Mouse (Mus musculus): ENCODE measurements around the gene AB124611.
A peak's percentile ranks its signal among the peaks of the same experiment; 100 is the strongest.
"Not testable (repeated sequence)": the region's sequence is repeated elsewhere in the genome, so short reads cannot be mapped to it uniquely, and the experiment has no call there.

Gene AB124611

DNA sequence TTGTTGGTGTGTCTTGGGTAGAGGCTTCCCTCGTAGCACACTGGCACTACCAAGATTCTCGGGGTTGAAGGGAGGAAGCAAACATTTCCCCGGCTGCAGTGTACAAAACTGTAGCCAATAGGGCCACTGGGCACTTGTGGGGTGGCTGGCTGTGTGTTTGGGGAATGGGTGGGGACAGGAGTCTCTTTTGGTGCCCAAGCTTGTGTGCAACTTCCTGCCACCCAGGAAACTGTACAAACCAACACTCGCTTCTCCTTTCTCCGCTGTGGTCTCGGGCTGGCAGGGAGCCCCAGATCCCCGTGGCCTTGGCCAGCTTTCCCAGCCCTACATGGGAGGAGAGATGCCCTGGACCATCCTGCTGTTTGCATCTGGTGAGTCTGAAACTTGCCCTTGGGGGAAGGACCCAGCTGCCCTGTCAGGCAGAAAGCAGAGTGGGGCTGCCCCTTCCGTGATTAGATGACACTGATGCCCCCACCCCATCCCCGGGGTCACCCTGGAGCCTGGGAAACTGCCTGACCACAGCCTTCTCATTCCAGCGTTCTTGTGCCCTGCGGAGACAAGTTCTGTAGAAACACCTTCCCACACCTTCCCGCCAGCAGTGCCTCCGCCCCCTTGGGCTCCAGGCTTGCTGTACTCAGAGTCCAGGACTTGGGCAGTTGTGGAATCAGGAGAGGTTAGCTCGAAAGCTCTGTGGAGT, at the start of gene AB124611:
AB124611 (plus strand) TSS at position 240 of the 697 bp plus-strand sequence.
- ATAC-seq (ENCODE audit: low TSS enrichment), result no peak

DNA sequence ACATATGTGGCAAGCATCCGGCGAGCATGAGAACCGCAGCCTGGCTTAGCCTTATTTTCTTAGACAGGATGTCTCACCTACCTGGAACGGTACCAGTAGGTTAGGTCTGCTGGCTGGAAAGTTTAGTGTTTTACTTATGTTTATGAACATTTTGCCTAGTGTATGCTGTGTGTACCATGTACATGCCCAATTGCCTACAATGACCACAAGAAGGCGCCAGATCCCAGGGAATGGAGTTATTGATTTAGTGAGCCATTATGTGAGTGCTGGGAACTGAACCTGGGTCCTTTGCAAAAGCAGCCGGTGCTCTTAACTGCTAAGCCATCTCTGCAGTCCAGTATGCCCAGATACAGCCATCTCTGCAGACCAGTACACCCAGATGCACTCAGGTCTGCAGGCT, 48.3 kb upstream of the AB124611 start:
- no peak for ATAC-seq (ENCODE audit: low TSS enrichment)

DNA sequence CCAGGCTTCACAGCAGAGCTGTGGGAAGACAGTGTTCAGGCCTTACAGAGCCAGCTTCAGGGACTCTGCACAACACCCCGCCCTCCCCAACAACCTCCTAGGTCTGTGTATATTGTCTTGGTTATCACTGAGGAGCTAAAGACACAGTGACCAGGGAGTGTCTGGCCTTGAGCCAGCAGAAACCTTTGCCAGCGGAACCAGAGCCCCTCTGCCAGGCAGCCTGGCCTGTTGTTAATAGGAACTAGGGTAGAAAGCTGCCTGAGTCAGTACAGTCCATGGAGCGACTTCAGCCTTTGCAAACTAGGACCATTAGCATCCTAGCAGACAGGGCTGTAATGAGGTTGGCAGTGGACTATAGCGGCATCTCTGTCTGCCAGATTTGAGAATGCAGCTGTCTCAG, 41.9 kb upstream of the AB124611 start:
- ATAC-seq (ENCODE audit: low TSS enrichment), result no peak

DNA sequence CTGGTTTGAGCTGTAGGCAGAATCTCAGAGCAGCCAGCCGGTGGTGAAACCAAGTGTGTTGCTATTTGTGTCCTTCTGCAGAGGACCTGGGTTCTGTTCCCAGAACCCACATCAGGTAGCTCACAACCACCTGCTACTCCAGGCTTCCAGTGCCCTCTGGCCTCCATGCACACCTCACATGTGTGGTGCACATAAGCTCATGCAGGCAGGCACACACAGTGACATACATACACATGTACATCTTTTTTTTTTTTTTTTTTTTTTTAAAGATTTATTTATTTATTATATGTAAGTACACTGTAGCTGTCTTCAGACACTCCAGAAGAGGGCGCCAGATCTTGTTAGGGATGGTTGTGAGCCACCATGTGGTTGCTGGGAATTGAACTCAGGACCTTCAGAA, 37.7 kb upstream of the AB124611 start:
- not testable (repeated sequence) for ATAC-seq (ENCODE audit: low TSS enrichment)

DNA sequence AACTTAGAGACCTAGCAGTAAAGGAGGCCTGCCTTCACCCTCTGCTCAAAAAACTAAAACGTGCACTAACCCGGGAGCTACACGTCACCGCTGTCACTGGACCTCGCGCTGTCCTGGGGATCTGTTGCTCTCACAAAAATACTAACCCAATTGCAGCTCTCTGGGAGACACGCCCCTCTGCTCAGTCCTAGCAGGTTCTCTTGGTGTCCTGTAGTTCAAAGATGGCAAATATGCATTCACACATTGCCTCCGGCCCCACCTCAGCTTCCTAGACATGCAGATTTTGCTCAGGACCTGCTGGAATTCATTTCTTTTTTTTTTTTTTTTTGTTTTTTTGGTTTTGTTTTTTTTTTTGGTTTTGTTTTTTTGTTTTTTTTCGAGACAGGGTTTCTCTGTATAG, 35.3 kb upstream of the AB124611 start:
- no peak for ATAC-seq (ENCODE audit: low TSS enrichment)

GRCm38 (mm10) chr9:21493907-21494306, 32.1 kb upstream of the AB124611 start:
- no peak for ATAC-seq (ENCODE audit: low TSS enrichment)

DNA sequence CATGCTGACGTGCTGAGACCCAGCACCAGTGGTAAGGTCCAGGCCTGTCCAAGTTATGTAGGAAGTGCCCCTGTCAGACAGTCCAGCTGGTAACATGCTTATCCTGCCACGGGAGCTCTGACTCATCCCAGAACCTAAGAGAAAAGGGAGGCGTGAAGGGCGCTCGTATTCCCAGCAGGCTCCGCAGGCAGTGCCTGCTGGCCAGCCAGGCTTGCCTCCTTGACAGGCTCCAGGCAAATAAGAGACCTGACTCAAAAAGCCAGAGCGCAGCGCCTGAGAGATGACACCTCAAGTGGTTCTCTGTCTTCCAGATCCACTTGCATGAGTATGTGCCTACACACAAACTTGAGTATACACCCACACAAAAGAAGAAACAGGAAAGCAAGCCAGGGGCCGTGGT, 31.2 kb upstream of the AB124611 start:
- ATAC-seq (ENCODE audit: low TSS enrichment), result peak; percentile 87

- ATAC-seq (ENCODE audit: low TSS enrichment), result no peak
These were observed 29.5 kb upstream of the AB124611 start for GRCm38 (mm10) chr9:21496308-21497049.

DNA sequence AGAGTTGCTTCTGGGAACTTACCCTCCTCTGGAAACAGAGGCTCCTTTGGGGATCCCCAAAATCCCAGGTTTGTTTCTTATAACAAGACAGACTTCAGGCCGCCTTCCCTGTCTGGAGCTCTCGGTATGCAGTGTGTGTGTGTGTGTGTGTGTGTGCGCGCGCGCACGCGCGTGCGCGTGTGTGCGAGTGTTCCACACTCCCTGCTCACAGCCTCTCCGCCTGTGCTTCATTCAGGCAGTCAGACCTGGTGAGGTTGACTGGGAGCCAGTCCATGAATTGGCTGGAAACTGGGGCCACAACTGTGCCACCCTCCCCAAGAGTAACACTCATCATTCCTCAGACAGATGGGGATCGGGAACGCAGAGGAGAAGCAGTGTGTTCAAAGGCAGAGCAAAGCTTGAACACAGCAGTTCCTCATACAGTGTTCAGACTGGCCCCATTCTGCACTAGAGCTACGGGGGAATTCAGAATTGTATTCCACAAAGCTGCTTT, 28.9 kb upstream of the AB124611 start:
- ATAC-seq (ENCODE audit: low TSS enrichment), result peak; percentile 53

GRCm38 (mm10) chr9:21497664-21498063, 28.3 kb upstream of the AB124611 start:
- ATAC-seq (ENCODE audit: low TSS enrichment), result no peak

GRCm38 (mm10) chr9:21498284-21498902, 27.6 kb upstream of the AB124611 start:
- ATAC-seq (ENCODE audit: low TSS enrichment), result no peak

- ATAC-seq (ENCODE audit: low TSS enrichment), result no peak
These were observed 22.6 kb upstream of the AB124611 start for GRCm38 (mm10) chr9:21503352-21503751.

GRCm38 (mm10) chr9:21505767-21506166, 20.2 kb upstream of the AB124611 start:
- no peak for ATAC-seq (ENCODE audit: low TSS enrichment)

GRCm38 (mm10) chr9:21507753-21508430, 18.1 kb upstream of the AB124611 start:
- ATAC-seq (ENCODE audit: low TSS enrichment), result no peak

GRCm38 (mm10) chr9:21508871-21509404, 17.0 kb upstream of the AB124611 start:
- ATAC-seq (ENCODE audit: low TSS enrichment), result no peak

DNA sequence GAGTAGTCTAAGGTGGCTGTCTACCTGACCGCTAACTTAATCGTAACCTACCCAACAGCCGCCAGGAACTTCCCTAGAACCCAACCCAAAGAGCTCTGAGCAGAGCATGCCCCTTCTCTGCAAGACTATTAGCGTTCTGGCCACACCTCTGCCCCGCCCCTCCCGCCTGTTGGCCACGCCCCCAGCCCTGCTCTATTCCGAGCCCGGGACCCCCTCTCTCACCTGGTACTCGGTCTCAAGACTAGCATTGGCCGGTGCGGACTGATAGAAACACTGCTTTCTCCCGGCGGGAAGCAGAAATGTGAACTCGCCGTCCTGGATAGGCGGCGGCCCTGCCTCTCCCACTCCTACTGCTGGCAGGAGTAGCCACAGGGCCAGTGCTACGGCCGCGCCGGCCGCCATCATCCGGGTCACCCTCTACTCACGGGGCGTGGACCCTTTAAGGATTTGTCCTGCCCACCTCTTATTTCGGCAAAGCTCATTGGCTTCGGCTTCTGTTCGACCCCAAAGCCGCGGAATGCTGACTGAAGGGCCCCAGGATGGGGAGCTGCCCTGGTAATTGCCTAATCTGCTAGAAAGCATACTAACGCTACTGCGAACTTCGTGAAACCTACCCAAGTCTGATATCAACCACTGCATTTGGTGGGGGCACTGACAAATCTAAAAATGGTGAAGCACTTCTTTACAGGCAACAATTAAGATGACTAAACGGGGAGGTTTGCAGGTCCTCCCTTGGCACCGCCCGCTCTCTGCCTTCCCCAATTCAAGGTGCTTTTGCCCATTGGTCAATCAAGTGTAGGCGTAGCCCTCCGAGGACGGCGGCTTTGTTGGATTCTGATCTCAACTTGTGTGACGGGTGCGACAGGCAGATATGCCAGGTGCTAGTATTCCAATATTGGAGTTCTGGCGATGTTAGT, 15.9 kb upstream of the AB124611 start, which contains the start of gene Tmed1:
Tmed1 (minus strand) TSS at position 481 of the 917 bp plus-strand sequence.
- peak; percentile 89 for ATAC-seq (ENCODE audit: low TSS enrichment)

GRCm38 (mm10) chr9:21510689-21511015, 15.3 kb upstream of the AB124611 start:
- ATAC-seq (ENCODE audit: low TSS enrichment), result no peak

GRCm38 (mm10) chr9:21511052-21511451, 14.9 kb upstream of the AB124611 start:
- no peak for ATAC-seq (ENCODE audit: low TSS enrichment)

DNA sequence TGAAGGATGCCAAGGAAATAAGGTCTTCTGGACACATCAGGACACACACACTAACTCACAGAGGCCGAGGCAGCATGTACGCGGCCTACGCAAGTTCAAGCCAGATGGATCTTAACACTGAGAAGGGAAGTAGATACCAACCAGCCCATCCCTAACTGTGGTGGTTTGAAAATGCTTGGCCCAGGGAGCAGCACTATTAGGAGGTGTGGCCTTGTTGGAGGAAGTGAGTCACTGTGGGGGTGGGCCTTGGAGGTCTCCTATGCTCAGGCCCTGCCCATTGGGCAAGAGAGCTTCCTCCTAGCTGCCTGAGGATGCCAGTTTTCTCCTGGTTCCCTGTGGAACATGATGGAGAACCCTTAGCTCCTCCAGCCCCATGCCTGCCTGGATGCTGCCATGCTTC, 12.5 kb upstream of the AB124611 start:
- ATAC-seq (ENCODE audit: low TSS enrichment), result no peak

GRCm38 (mm10) chr9:21517947-21518495, 8.0 kb upstream of the AB124611 start:
- no peak for ATAC-seq (ENCODE audit: low TSS enrichment)
